Mouse (Mus musculus) embryo, embryonic 11 days (tissue): ENCODE measurements around the gene Vmn2r118.

ENCODE experiments used
- DNase-seq: peaks from one replicate; pipeline ENCODE4 v3.0.0-alpha.2; 2015

Gene Vmn2r118

GRCm38 (mm10) chr17:55625092-55625491, at the start of gene Vmn2r118:
Gene Vmn2r118 (minus strand): TSS chr17:55625192.
- DNase-seq, result no peak

- DNase-seq, result no peak
These were observed 36.1 kb upstream of the Vmn2r118 start for GRCm38 (mm10) chr17:55661099-55661498.

- DNase-seq, result no peak
These were observed 34.2 kb downstream of the Vmn2r118 start for GRCm38 (mm10) chr17:55590838-55591237.

GRCm38 (mm10) chr17:55561774-55562173, 63.2 kb downstream of the Vmn2r118 start:
- DNase-seq, result no peak

GRCm38 (mm10) chr17:55548476-55548875, 76.5 kb downstream of the Vmn2r118 start:
- DNase-seq, result no peak
